Mouse (Mus musculus) ES-Bruce4 (cell line): ENCODE data around the gene Itsn1.

Experiments
- CTCF ChIP-seq: IDR thresholded peaks from one replicate; pipeline ENCODE4 v1.8.1; 2011; ENCODE audit warnings: low read depth, low read length
- EP300 ChIP-seq: IDR thresholded peaks from 2 replicates; pipeline ENCODE4 v1.6.1; 2011; ENCODE audit warnings: low read depth, low read length; ENCODE audit not compliant: insufficient read depth
- POLR2A ChIP-seq: IDR thresholded peaks from one replicate; pipeline ENCODE4 v1.8.1; 2011; ENCODE audit warnings: low read length; ENCODE audit not compliant: insufficient read depth

GRCm38 (mm10) chr16:91784298-91784697 lies 55.2 kb downstream of the Itsn1 start:
- TF ChIP-seq POLR2A = no peak
- no peak for TF ChIP-seq CTCF
- no peak for TF ChIP-seq EP300
